Mouse (Mus musculus) retina, embryonic 14.5 days (tissue): ENCODE measurements around the gene Scd2.
A peak's percentile ranks its signal among the peaks of the same experiment; 100 is the strongest.
"Not testable (repeated sequence)": the region's sequence is repeated elsewhere in the genome, so short reads cannot be mapped to it uniquely, and the experiment has no call there.

ENCODE experiments used
- DNase-seq: peaks from one replicate; pipeline ENCODE4 v3.0.0-alpha.2; 2015; ENCODE audit warnings: low spot score

Scd2 gene

DNA sequence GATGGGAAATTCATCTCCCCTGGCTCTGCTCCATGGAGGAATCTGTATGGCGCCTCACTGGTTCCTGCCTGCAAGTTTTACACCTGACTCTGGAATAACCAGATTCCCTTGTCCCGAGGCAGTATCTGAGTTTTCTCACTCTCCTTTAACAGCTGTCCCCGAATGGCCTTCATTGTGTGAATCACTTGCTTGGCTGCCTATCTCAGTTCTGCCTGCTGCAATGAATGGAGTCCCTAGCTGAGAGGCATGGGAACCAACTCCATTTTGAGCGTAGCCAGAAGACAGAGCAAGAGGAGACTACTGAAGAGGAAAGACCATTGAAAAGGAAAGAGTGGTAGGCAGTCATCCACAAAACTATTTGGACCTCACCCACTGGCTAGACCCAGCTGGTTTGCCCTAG lies 19.8 kb upstream of the Scd2 start:
- DNase-seq, result no peak

DNA sequence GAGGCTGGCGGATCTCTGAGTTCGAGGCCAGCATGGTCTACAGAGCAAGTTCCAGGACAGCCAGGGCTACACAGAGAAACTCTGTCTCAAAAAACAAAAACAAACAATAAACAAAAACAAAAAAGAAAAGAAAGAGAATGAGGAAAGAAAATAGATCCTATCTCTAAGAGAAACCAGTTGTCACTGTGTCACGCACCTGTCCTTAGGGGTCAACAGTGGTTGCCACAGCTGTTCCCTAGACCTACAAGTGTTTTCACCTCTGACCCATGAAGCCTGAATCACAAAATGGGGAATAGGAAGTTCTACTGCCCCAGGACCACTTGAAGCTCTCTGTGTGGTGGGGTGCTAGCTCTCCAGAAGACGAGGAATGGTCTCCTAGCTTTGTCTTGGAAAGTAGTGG lies 19.0 kb upstream of the Scd2 start:
- no peak for DNase-seq

DNA sequence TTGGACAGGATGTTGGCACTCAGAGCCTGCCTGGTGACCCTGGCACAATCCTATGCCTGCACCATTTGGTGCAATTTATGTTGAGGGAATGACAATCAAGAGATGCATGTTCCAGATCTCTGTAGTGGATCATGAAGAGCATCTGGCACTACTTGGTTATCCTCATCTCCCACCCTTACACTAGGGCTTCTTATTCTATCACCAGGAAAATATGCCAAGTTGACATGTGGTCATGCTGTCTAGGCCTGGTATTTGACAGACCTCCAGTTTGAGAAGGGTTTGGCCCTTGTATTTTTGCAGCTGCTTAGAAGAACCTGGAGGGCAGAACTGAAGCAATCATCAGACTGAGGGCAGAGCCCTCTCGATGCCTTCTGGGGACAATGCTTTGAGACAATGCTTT lies 18.1 kb upstream of the Scd2 start:
- no peak for DNase-seq

DNA sequence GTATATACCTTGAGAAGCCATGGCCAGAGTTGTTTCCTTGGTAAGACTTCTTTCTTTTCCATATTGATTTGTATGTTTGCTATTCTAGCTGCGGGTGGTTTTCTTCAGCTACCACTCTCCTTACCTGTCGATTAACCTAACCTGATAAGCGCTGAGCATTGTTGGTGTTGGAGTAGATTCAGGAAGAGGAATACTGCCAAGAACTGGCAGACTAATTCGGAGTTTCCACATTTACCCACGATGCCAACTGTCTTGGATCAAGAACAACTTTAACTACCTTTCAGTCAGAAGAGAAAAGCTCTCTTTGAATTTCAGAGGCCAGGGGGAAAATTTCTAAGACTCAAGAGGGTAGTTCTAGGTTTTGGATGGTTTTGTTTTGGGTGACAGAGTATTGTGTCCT lies 16.6 kb upstream of the Scd2 start:
- no peak for DNase-seq

DNA sequence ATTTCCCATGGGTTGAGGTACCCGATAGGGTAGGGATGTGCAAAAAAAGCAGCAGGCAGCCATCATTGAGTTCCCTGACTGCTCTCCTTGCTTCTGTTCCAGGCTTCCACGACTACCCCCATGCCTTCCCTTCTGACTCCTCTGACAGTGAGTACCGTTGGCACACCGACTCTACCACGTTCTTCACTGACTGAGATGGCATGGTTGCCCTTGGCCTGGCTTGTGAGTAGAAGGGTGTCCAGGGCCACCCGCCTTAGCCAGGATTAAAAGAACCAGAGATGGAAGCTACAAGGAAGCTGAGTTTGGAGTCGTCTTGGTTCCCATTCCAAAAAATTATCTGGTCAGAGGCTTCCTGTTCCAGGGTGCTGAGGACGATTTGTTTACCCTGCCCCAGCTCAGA lies 15.5 kb upstream of the Scd2 start:
- DNase-seq, result no peak

DNA sequence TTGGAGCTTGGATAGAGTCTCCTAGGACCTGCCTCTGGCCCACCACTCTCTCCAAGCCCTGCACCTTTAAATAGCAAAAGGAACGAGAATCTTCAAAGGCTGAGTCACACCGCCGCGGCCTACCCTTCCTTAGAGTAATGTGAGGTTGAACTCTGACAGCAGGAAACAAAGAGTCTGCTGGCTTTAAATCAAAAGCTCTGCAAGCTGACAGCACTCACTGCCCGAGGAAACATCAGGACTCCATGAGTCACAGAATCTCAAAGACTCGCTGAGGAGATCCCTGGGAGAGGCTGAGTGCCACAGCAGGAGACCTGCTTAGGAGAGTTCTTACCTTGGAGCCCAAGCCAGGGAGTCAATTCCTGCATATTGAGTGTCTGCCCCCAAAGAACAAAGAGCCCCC lies 12.7 kb upstream of the Scd2 start:
- DNase-seq, result no peak

DNA sequence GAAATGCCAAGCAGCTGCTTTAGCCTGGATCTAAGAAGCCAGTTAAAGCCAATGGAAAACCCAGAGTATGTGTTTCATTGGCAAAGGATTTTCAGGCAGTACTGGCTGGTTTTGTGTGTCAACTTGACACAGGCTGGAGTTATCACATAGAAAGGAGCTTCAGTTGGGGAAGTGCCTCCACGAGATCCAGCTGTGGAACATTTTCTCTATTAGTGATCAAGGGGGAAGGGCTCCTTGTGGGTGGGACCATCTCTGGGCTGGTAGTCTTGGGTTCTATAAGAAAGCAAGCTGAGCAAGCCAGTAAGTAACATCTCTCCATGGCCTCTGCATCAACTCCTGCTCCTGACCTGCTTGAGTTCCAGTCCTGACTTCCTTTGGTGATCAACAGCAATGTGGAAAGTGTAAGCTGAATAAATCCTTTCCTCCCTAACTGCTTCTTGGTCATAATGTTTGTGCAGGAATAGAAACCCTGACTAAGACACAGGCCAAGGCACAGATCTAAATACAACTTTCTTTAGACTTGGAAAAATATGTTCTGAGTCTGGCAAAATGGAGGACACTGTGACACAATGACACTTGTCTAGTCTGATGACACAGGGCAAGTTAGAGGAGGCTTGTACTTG lies 11.5 kb upstream of the Scd2 start:
- DNase-seq, result not testable (repeated sequence)

DNA sequence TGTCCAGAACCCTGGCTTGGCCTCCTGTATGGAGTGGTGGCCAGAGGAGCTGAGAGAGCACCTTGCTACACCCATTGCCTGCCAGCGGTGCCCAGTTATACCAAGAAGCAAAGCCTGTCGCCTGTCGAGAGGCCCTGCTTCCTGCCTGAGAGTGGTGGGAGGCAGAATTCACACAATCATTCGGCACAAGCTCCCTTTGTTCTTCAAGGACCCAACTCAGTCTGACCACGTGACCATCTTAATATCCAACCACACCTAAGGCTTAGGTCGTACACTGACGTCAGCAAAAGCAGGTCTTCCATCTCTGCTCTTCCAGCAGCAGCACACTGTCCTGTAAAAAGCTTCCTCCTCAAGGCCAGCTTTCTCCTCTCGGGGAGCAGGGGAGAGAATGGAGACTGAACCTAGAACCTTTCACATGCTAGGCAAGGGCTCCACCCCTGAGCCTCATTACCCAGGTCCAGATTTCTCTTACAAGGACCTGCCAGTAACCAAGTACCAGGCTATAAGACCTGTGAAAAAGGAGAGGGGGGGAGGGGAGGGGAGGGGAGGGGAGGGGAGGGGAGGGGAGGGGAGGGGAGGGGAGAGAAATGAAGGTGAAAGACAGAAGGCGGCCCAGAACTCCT lies 10.8 kb upstream of the Scd2 start:
- no peak for DNase-seq

DNA sequence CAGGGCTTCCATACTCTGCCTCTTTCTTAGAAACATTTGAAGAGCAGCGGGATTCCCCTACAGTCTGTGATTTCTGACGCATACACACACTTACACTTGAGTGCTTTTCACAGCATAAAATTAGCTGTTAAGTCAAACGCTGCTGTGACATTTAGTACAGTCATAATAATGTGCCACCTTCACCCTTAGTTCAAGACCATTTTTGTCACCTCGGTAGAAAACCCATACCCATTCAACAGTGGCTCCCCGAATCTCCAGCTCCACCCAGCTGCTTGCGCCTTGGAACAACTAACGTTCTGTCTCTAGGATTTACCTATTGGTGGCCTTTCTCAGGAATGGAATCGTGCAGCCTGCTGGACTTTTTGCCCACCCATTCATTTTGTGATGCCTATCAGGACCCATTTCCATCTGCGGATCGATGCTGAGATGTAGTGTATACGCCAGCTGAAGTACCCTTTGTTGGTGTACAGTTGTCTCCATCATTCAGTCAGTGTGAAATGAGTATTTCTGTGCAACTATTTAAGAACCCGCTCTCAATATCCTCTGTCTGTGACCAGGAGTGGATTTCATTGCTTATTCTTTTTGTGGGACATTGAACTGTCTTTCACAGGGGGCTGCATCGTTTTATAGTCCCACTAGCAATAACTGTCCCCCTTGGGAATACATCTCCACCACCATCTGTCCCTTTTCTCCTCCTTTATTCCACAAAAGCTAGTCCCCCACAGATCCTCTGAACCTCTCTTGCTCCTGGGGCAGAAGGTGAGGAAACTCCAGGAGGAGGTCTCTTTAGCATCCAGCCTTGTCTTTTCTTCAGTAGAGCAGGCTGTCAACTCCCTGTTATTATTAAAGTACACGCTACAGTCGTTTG lies 10.1 kb upstream of the Scd2 start:
- DNase-seq, result no peak

DNA sequence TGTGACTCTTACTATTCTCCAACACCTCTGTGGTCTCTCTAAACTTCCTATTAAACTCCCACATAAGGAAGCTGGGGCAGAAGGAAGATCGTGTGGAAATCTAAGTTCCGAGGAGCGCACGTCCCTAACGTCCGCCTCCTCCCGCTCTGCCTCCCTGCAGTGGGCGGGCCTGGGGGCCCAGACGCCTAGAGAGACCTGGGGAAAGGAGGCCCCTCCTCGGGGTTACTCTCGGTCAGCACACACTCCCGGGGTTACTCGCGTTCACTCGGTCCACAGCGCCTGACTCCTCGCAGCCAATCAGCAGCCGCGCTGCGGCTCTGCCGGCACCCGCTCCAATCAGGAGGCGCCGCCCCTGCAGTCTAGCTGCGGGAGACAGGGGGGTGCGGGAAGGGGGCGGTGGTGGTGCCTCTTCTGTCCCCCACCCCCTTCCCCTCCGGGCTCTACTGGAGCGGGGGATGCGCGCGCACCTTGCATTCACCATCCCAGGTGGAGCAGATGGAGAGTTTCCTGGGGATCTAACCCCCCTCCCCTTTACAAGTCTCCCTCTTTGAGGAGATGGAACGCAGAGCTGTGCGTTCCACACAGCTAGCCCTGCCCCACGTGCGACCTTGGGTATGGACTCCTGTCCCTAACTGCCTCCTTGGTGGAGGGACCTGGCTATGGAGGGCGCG lies 9.3 kb upstream of the Scd2 start:
- peak; percentile 98 for DNase-seq

DNA sequence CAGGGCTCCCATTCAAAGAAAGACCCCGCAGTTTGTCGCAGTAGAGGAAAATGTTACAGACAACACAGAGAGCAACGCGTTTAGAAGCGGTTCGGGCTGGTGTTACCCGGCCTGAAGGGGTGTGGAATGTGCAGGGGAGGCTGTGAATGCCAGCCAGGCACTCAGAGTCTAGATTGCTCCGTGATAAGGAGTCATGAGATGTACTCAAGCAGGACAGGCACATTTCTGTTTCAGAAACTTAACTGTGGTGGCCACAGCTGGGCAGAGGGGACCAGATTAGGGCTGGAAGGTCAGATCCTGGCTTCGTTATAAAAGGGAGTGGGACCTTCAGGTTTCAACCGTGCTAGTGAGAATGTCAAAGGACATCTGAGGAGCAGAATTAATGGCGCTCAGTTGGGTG lies 8.8 kb upstream of the Scd2 start:
- no peak for DNase-seq

DNA sequence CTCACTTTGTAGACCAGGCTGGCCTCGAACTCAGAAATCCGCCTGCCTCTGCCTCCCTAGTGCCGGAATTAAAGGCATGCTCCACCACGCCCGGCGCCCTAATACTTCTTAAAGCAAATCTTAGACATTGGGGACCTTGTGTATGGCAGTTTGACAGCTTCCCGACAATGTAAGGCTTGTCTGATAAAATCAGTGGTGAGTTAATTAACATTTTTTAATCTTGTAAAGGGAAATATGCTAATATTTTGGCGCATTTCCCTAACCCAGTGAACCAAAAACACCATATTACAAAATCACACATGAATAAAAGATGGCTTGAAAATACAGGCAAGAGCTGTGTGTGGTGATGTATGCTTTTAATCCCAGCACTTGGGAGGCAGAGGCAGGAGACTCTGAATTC lies 7.9 kb upstream of the Scd2 start:
- DNase-seq, result no peak

DNA sequence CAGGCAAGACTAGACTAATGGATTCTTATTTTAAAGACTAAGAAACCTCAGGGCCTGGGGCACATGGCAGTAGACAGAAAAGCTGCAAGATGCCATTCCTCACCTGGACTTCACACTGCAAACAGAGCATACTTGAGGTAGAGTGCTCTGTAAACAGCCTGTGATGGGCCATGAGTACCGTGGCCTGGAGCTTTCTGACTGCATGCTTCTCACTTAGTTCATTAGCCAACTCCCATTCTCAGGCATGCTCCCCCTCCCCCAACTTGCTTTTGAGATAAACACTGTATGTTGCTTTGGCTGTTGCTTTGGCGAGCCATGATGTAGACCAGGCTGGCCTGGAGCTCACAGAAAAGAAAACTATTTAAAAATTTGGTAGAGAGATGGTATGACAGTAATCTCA lies 7.4 kb upstream of the Scd2 start:
- no peak for DNase-seq

DNA sequence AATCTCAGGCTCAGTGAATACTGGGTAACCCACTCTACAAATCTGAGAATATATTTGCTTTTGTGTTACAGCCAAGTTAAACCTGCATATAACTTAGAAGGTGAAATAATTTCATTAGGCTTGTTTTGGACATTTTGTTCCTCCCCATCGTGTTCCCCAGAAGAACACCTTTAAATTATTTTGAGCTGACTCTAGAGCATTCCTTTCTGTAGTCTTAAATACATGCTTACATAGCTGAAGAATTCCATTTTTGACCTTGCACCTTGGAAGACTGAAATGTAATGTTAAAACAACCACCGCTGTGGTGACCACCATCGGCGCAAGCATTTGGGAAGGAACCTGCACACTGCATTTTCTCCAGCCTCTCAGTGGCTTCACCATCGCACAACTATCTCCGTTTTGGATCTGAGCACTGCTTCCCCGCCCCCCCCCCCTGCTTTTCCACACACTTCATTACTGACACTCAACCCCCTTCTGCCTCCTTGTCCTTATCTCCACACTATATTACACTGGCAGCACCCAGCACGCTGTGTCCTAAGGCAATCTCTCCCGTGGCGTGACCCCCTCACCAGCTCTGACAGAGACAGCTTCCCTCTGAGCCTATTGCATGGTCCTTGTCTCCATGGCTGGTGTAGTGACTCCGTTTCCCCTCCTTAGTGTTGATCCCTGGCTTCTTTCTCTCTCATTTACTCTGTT lies 5.9 kb upstream of the Scd2 start:
- DNase-seq, result no peak

DNA sequence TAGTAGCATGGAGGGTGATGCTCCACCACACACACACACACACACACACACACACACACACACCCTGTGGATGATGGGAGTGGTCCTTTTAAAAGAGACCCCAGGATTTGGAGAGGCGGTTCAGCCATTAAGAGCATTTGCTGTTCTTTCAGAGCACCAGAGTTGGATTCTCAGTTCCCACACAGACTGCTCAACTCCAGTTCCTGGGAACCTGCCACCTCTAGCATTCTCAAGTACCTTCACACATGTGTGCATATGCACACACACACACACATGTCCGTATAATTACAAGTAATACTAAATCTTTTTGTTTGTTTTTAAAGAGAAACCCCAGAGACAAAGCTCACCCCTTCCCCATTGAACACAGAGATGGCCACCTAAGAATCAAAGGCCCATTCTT lies 1.4 kb upstream of the Scd2 start:
- DNase-seq, result no peak

DNA sequence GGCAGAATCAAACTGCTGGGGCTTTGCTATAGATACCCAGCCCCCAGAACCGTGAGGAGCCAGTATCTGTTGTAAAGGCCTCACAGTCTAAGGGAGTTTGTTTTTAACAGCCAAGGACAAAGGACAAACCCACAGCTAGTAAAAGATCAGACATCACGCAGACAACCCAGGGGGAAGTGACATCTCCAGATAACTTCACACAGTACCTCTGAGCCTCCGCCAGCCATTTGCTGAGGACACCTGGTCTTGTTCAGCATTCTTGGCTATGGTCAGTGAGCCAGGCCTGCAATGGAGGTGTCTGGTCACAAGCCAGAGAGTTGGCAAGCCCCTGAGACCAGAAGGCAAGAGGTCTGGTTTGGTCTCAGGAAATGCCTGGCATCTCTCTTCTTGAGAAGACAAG lies 991 bp upstream of the Scd2 start:
- no peak for DNase-seq

DNA sequence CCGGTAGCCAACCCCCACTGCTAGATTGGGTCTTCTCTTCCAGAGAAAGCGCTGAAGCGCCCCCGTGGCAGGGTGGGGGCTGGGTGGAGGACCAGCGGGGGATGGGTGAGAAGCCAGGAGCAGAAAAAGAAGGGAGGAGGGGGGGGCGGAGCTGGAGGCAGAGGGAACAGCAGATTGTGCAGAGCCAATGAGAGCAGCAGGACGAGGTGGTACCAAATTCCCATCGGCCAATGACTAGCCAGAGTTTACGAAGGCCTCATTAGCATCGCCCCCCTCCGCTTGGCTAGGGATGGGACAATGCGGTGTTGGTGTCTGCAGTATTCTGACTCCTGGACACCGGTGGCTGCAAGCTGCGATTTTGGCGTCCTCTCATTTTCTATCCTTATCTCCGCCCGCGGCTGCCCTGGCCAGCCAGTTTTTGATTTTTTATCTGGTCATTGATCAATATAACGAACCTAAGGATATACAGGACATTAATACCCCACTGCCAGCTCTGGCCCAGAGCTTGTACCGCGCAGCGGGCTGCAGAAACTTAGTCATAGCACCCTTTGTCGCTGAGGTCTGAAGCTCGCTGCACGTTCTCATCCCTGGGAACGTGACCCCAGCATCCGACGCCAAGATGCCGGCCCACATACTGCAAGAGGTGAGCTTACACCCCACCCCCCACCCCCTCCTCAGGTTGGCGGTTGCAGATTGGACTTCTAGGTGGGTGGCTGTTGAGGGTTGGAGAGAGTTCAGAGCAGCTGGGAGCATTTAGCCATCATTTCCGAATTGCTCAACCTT lies 486 bp downstream of the Scd2 start:
- peak; percentile 98 for DNase-seq

DNA sequence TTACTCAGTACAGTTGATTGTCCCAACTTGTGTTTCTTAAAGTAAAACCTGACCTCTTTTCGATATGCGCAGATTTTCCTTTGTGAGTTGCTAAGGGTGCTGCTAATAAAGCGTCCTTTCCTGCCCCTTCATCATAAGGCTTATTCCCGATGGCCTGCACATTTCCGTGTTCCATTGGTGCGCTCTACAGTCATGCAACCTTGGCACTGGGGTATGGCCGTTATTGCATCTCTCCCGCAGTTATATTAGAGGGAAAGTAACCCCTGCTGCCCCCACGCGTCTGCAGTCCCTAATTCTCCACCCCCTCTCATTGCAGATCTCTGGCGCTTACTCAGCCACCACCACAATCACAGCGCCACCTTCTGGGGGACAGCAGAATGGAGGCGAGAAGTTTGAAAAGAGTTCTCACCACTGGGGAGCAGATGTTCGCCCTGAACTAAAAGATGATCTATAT lies 1.1 kb downstream of the Scd2 start:
- DNase-seq, result peak; percentile 92

DNA sequence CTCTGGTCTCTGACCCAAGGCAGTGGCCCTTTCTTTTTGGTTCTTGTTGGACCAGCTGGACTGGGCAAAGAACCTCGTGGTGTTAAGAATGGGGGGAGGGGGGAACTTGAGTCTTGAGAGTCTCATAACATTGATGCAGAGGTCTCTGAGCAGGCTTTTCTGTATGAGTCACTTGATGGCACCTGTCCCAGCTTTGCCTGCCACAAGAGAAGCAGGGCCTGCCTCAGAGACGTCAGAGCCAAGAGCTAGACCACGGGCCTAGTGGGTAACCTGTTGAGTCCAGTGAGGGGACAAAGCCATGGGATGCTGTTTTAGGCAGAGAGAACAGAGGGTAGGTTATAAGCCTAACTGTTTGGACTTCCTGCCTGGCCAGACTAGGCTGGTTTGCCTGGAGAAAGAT lies 1.8 kb downstream of the Scd2 start:
- DNase-seq, result no peak

DNA sequence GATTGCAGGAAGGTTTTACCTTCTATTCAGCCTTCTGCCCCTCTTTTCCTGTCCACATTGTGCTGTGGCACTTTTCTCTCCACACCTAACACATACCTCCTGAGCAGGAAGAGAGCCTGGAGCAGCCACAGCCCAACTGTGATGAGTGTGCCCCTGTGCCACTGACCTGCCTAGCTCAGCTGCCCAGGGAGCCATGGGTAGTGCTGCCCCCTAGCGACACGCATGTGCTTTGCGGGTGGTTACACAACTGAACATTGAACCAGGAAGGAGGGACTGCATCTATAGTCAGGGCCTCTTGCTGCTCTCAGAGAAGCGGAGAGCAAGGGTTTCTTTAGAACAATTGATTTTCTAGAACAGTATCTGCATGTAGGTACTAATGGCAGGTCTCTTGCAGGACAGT lies 2.3 kb downstream of the Scd2 start:
- DNase-seq, result peak; percentile 90

DNA sequence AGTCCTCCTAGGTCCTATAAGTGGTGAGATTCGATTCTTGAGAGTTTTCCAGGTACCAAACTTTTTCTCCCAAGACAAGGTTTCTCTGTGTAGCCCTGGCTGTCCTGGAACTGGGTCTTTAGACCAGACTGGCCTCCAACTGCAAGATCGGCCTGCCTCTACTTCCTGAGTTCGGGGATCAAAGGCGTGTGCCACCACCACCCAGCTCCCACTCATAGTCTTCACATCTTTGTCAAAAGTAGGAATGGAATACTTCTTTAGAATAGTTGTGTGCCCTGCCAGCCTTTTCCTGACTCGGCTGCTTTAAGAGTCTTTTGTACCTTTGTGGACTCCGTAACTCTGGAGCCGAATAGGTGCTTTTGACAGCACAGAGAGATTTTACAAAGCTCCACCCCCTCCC lies 2.7 kb downstream of the Scd2 start:
- DNase-seq, result no peak
